In genomic region chr1:86669552-86670273, GRCm38 (mm10) we compare ENCODE assay signal across 8 mouse cellular contexts. TPM values are rescaled to one million over a fixed set of nuclear protein-coding genes. Genes with fewer than 3 reads are reported as not detected.
DNase-seq lines count a peak whose midpoint lies in the region; ATAC-seq and TF ChIP-seq lines count a peak whose summit lies in the region.

No protein-coding gene starts in this region.

- no peaks in the 10 kb centered on the region for H3K9me3 ChIP-seq in hindbrain, postnatal 0 days (ENCODE audit: low read length)

- TF ChIP-seq CTCF in hindbrain, postnatal 0 days (IDR thresholded peaks at IDR 0.05; ENCODE audit: low read depth), result peak; percentile 93

- peak overlapping the region; percentile 96 for H3K4me2 ChIP-seq in hindbrain, postnatal 0 days (ENCODE audit: low read depth, low read length)

- H3K9ac ChIP-seq in hindbrain, postnatal 0 days (replicated peaks; ENCODE audit: low read length), result peak overlapping the region; percentile 58

- H3K4me1 ChIP-seq in hindbrain, postnatal 0 days (ENCODE audit: insufficient read depth, low read length), result peaks cover 5% of the 10 kb centered on the region; the same call in 1 of the 2 replicates

- H3K27me3 ChIP-seq in hindbrain, postnatal 0 days (ENCODE audit: insufficient read depth, low read length), result no peaks in the 10 kb centered on the region

- under 1% methylated on average over 44 of the region's 44 CpGs for WGBS in hindbrain, postnatal 0 days

- peak; percentile 87 for DNase-seq in adrenal gland, postnatal 14 days
- DNase-seq in embryo, embryonic 10.5 days (ENCODE audit: low spot score), result peak; percentile 88
- DNase-seq in gastrocnemius, postnatal 10 days, result peak; percentile 72
- DNase-seq in hindbrain, postnatal 0 days (ENCODE audit: low spot score), result peak; percentile 89
- DNase-seq in layer of hippocampus, postnatal 36 days, result peak; percentile 49 to 53
- peak; percentile 76 for DNase-seq in lung, postnatal 14 days
- peak; percentile 73 for DNase-seq in right cerebral cortex, adult 18-20 months
- no peak for DNase-seq in natural killer cell, adult 2 months (ENCODE audit: low spot score in 2 of 2)

- no peaks in the 10 kb centered on the region for H3K36me3 ChIP-seq in hindbrain, postnatal 0 days (ENCODE audit: insufficient read depth, low read length)

- H3K4me3 ChIP-seq in hindbrain, postnatal 0 days (ENCODE audit: low read length), result peak overlapping the region; percentile 58

- peak overlapping the region; percentile 65; the same call in 1 of the 2 replicates for H3K27ac ChIP-seq in hindbrain, postnatal 0 days

- peak; percentile 83 for ATAC-seq in hindbrain, postnatal 0 days

RNA-seq across cellular contexts. Expression of gene Nppc, which starts 0.7 kb away (rescaled TPM):
- 0.56 TPM in 1 of 2 replicates, not detected in the other for total RNA-seq in adrenal gland, postnatal 14 days (2021)
- total RNA-seq in gastrocnemius, postnatal 10 days (2021), result 1 to 10 TPM; 1.9 to 2.2 TPM
- 13.5 and 14.6 TPM in 2 replicates for total RNA-seq in hindbrain, postnatal 0 days (2014; rRNA removed)
- 22.7 and 27.7 TPM in 2 replicates for polyA plus RNA-seq in hindbrain, postnatal 0 days (2015; fragmentation: Nextera tagmentation; extraction: Ambion mirVana)
- 1 to 10 TPM; 7.1 to 8.0 TPM for total RNA-seq in layer of hippocampus, postnatal 36 days (2021)

RNA-seq across cellular contexts. Expression of gene Dis3l2, which starts 33.9 kb away (rescaled TPM):
- 15.7 and 16.7 TPM in 2 replicates for total RNA-seq in adrenal gland, postnatal 14 days (2021)
- total RNA-seq in gastrocnemius, postnatal 10 days (2021), result 10 to 100 TPM; 14.5 to 16.9 TPM
- 37.2 and 40.0 TPM in 2 replicates for total RNA-seq in hindbrain, postnatal 0 days (2014; rRNA removed)
- 29.6 and 33.2 TPM in 2 replicates for polyA plus RNA-seq in hindbrain, postnatal 0 days (2015; fragmentation: Nextera tagmentation; extraction: Ambion mirVana)
- 10 to 100 TPM; 23.0 to 26.2 TPM for total RNA-seq in layer of hippocampus, postnatal 36 days (2021)

Comparison
In these comparisons a context has a peak if more than half of its experiments do, and no peak if none do; other contexts are left out.
1. DNase-seq: peak in adrenal gland, postnatal 14 days (single experiment), embryo, embryonic 10.5 days (single experiment), gastrocnemius, postnatal 10 days (single experiment), hindbrain, postnatal 0 days (single experiment), layer of hippocampus, postnatal 36 days (2 of 2), lung, postnatal 14 days (single experiment) and right cerebral cortex, adult 18-20 months (single experiment); none in natural killer cell, adult 2 months (0 of 2).